Mouse (Mus musculus) lung, postnatal 0 days (tissue): ENCODE results near the gene V1ra8. TPM values are rescaled to one million over a fixed set of nuclear protein-coding genes. Genes with fewer than 3 reads are reported as not detected.
"Not testable (repeated sequence)": the region's sequence is repeated elsewhere in the genome, so short reads cannot be mapped to it uniquely, and the experiment has no call there.

Source experiments
- ATAC-seq: fragments of 200-750 bp; cut with Nextera tagmentation; 2 replicates; pipeline ENCODE4 v1.8.0; 2017; ENCODE audit warnings: moderate library complexity
- DNase-seq: peaks from one replicate; pipeline ENCODE4 v3.0.0-alpha.2; 2016; ENCODE audit warnings: low spot score
- H3K27ac ChIP-seq: fragments of 300-500 bp; sonication (generic); 2 replicates; pipeline ENCODE4 v1.5.1; 2014; ENCODE audit warnings: antibody characterized with exemption, mild to moderate bottlenecking, low read length, mixed read lengths
- H3K27me3 ChIP-seq: fragments of 300-500 bp; sonication (generic); replicated peaks from 2 replicates; pipeline ENCODE4 v1.6.1; 2014; ENCODE audit warnings: low read length, mixed read lengths; ENCODE audit not compliant: insufficient read depth
- H3K36me3 ChIP-seq: fragments of 300-500 bp; sonication (generic); 2 replicates; pipeline ENCODE4 v1.6.1; 2014; ENCODE audit warnings: low read length, mixed read lengths; ENCODE audit not compliant: insufficient read depth
- H3K4me1 ChIP-seq: fragments of 300-500 bp; sonication (generic); 2 replicates; pipeline ENCODE4 v1.6.1; 2014; ENCODE audit warnings: antibody characterized with exemption, low read depth, low read length, mixed read lengths; ENCODE audit not compliant: insufficient read depth
- H3K4me2 ChIP-seq: fragments of 300-500 bp; sonication (generic); replicated peaks from 2 replicates; pipeline ENCODE4 v1.6.1; 2014; ENCODE audit warnings: low read depth, mild to moderate bottlenecking, low read length, moderate library complexity, mixed read lengths
- H3K4me3 ChIP-seq: fragments of 300-500 bp; sonication (generic); 2 replicates; pipeline ENCODE4 v1.5.1; 2014; ENCODE audit warnings: low read depth, low read length
- H3K9ac ChIP-seq: fragments of 300-500 bp; sonication (generic); replicated peaks from 2 replicates; pipeline ENCODE4 v1.6.1; 2014; ENCODE audit warnings: low read depth, mild to moderate bottlenecking
- H3K9me3 ChIP-seq: fragments of 300-500 bp; sonication (generic); 2 replicates; pipeline ENCODE4 v1.6.1; 2016; ENCODE audit warnings: low read length, mixed read lengths
- CTCF ChIP-seq: IDR thresholded peaks from 2 replicates; pipeline ENCODE4 v1.5.1; 2016; ENCODE audit warnings: antibody characterized with exemption, mild to moderate bottlenecking
- EP300 ChIP-seq: IDR thresholded peaks from 2 replicates; pipeline ENCODE4 v1.6.1; 2016; ENCODE audit warnings: antibody characterized with exemption, mild to moderate bottlenecking, control low read depth
- WGBS: fragments of 180-500 bp; shearing (Covaris S2); extraction: QIAGEN DNeasy Blood & Tissue Kit; methylation state at CpG from one replicate; pipeline ENCODE4 v1.1.7; 2014; 5-methylcytosine and 5-hydroxymethylcytosine counted together
- polyA plus RNA-seq: library from polyadenylated mRNA; unstranded; fragments of >200 nt; fragmentation: Nextera tagmentation; extraction: Ambion mirVana; gene quantifications from 2 replicates; pipeline ENCODE4 v1.2.1, GENCODE M21; 2015

V1ra8 gene
- polyA plus RNA-seq: not detected in 2 replicates

GRCm38 (mm10) chr6:90202493-90202892 is at the start of gene V1ra8:
TSS of gene V1ra8 (plus strand) at chr6:90202793.
- DNase-seq, H3K9me3 ChIP-seq, ATAC-seq, H3K36me3 ChIP-seq, H3K27me3 ChIP-seq, H3K4me1 ChIP-seq, H3K4me2 ChIP-seq, H3K4me3 ChIP-seq, H3K9ac ChIP-seq, H3K27ac ChIP-seq: not testable (repeated sequence)
- 76% methylated on average over 2 of the region's 2 CpGs for WGBS

- Histone ChIP-seq H3K9ac (no peak overlapping the region), H3K4me1 (no peaks in the 10 kb centered on the region), H3K9me3 (no peaks in the 10 kb centered on the region), H3K27ac (no peak overlapping the region), H3K36me3 (no peaks in the 10 kb centered on the region), H3K27me3 (no peaks in the 10 kb centered on the region), H3K4me2 (no peak overlapping the region), H3K4me3 (no peak overlapping the region)
- ATAC-seq: no peak
- no peak for DNase-seq
- WGBS: 74% methylated on average over 3 of the region's 3 CpGs
- TF ChIP-seq EP300 (no peak), CTCF (no peak)
Observed at GRCm38 (mm10) chr6:90160139-90160538, 42.5 kb upstream of the V1ra8 start.

- Histone ChIP-seq H3K36me3 (no peaks in the 10 kb centered on the region), H3K9me3 (no peaks in the 10 kb centered on the region), H3K4me1 (no peaks in the 10 kb centered on the region), H3K4me2 (no peak within 1 kb of the TSS), H3K9ac (no peak within 1 kb of the TSS), H3K4me3 (no peak within 1 kb of the TSS), H3K27ac (no peak within 1 kb of the TSS), H3K27me3 (no peaks in the 10 kb centered on the region)
- ATAC-seq: no peak
- no peak for DNase-seq
- WGBS: 44% methylated on average over 2 of the region's 2 CpGs
- TF ChIP-seq CTCF (no peak), EP300 (no peak)
Observed at GRCm38 (mm10) chr6:90174508-90174907, 28.1 kb upstream of the V1ra8 start, which contains the start of gene Vmn1r52. TSS of gene Vmn1r52 (plus strand) at chr6:90174808.

DNA sequence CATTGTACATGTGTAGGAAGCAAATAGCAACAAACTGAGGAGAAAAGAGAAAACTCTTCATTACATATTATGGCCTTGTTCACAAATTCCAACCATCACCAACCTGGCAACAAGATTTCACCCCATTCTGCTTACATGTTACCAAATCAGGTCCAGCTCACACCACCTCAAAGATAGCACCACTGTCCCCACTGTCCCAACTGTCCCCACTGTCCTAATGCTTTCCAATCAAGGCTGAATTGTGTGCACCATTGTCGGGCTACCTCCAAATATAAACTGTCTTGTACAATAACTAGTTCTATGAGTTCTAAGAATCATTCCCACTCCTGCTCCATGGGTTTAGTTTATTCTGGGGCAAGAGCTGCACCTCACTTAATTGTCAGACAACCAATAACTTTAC is 21.7 kb downstream of the V1ra8 start, which contains the start of gene Vmn1r53:
Gene Vmn1r53, minus strand, starts transcription at position 101 of the 400 bp plus-strand sequence.
- 84% methylated on average over 1 of the region's 1 CpGs for WGBS
- no peak for DNase-seq
- Histone ChIP-seq H3K27ac (no peak within 1 kb of the TSS), H3K9ac (no peak within 1 kb of the TSS), H3K9me3 (no peaks in the 10 kb centered on the region), H3K4me1 (no peaks in the 10 kb centered on the region), H3K4me2 (no peak within 1 kb of the TSS), H3K4me3 (no peak within 1 kb of the TSS), H3K36me3 (no peaks in the 10 kb centered on the region), H3K27me3 (no peaks in the 10 kb centered on the region)
- TF ChIP-seq EP300 (no peak), CTCF (no peak)
- ATAC-seq: no peak

DNA sequence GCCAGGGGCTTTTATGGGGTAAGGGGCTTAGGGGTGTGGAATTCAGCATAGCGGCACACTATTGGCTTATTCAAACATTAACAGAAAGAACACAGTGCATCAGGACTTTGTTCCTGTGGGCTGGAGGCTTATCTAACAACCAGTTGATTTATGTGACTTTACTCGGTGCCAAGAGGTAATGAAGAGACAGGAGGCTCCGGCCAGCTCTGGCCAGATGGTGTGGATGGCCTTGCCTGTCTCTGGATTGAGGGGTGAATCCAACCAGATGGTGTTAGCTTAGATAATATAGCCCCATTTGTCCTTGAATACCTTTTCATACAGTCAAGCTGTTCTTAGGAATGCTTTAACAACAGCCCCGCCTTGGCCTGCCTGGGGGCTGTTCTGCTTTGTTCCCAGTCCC is 29.5 kb downstream of the V1ra8 start:
- not testable (repeated sequence) for H3K4me3 ChIP-seq, H3K4me2 ChIP-seq, H3K9ac ChIP-seq, ATAC-seq, H3K4me1 ChIP-seq, DNase-seq, H3K9me3 ChIP-seq, H3K27me3 ChIP-seq, H3K27ac ChIP-seq, H3K36me3 ChIP-seq
- WGBS: 75% methylated on average over 4 of the region's 4 CpGs

GRCm38 (mm10) chr6:90232681-90233080 is 30.1 kb downstream of the V1ra8 start:
- TF ChIP-seq CTCF (no peak), EP300 (no peak)
- Histone ChIP-seq H3K4me3 (no peak overlapping the region), H3K36me3 (no peaks in the 10 kb centered on the region), H3K9ac (no peak overlapping the region), H3K4me1 (no peaks in the 10 kb centered on the region), H3K4me2 (no peak overlapping the region), H3K27ac (no peak overlapping the region), H3K27me3 (no peaks in the 10 kb centered on the region), H3K9me3 (no peaks in the 10 kb centered on the region)
- 50% methylated on average over 27 of the region's 27 CpGs for WGBS
- no peak for DNase-seq
- no peak for ATAC-seq

DNA sequence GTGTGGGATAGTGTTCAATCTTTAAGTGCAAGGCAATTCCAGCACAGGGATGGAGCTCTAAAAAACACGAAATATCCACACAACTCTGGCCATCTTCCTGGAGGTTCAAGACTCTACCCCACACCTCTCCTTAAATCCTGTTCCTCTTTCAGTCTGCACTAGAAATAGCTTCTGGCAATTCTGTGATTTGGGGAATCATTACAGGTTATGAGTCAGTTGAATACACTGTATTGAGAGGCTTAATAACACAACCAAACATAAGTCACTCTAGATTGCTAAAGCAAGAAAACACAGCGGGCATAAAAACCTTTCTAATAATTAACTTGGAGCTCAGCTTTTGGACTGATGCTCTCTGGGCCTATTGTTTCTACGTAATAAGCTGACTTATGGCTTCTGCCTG is 41.4 kb downstream of the V1ra8 start:
- Histone ChIP-seq H3K4me2 (no peak overlapping the region), H3K36me3 (no peaks in the 10 kb centered on the region), H3K9ac (no peak overlapping the region), H3K27ac (no peak overlapping the region), H3K27me3 (no peaks in the 10 kb centered on the region), H3K9me3 (no peaks in the 10 kb centered on the region), H3K4me1 (no peaks in the 10 kb centered on the region), H3K4me3 (no peak overlapping the region)
- DNase-seq (no peak), ATAC-seq (no peak)
- WGBS: 70% methylated on average over 3 of the region's 3 CpGs
- TF ChIP-seq CTCF: no peak
- no peak for TF ChIP-seq EP300
